Mouse (Mus musculus) spleen, adult 2 months (tissue): ENCODE measurements around the gene Kcnh5.

Experiments
- CTCF ChIP-seq: fragments of 200-500 bp; IDR thresholded peaks from 2 replicates; pipeline ENCODE4 v1.5.1; 2011; ENCODE audit warnings: mild to moderate bottlenecking, inconsistent platforms; ENCODE audit not compliant: insufficient read depth, insufficient read length, insufficient replicate concordance; ENCODE audit errors: extremely low read depth
- POLR2A ChIP-seq: fragments of 200-500 bp; IDR thresholded peaks from 2 replicates; pipeline ENCODE4 v1.6.1; 2011; ENCODE audit warnings: low read depth, low read length, inconsistent platforms

- no peak for TF ChIP-seq POLR2A
- TF ChIP-seq CTCF = no peak
Measured at GRCm38 (mm10) chr12:74901331-74901730, 275.8 kb downstream of the Kcnh5 start.
